Mouse (Mus musculus) retina, embryonic 14.5 days (tissue): ENCODE measurements at regions not wholly inside any gene's neighbourhood (a gene's known extent, or its start where the extent isn't known, plus 50 kb on each side); places are given as distances from the start of the nearest gene placed in this dataset.

ENCODE experiments used
- DNase-seq: peaks from one replicate; pipeline ENCODE4 v3.0.0-alpha.2; 2015; ENCODE audit warnings: low spot score

- DNase-seq, result no peak
These were observed 410.8 kb downstream of the Cd83 start for GRCm38 (mm10) chr13:44195365-44195764.

- DNase-seq, result no peak
These were observed 421.5 kb downstream of the Cd83 start for GRCm38 (mm10) chr13:44206042-44206441.

GRCm38 (mm10) chr13:44206448-44206847, 421.9 kb downstream of the Cd83 start:
- no peak for DNase-seq

DNA sequence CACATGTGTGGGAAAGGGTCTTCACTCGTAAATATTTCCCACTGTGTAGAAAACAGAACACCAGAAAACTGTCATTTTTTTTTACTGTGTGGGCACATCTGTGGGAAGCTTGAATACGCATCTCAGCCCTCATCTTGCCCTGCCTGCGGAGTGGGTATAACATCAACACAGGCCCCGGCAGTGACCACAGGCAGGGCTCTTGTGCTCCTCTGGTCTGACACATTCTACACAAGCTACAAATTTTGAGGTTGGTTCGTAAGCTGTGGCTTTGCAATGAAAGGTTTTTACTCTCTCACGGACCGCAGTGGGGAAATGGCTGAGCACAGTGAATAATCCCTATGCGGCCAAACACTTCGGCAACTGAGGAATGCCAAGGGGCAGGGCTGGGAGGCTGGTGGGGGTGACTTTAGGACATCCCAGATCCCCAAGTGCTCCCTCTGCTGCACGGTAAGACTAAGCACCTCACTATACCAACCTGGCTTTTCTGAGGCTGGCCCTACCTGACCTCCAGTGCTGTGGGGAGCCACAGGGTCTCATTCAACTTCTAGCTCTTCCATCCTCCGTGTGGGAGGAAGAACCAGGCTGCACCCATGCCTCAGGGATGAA, 422.9 kb downstream of the Cd83 start:
- DNase-seq, result no peak

DNA sequence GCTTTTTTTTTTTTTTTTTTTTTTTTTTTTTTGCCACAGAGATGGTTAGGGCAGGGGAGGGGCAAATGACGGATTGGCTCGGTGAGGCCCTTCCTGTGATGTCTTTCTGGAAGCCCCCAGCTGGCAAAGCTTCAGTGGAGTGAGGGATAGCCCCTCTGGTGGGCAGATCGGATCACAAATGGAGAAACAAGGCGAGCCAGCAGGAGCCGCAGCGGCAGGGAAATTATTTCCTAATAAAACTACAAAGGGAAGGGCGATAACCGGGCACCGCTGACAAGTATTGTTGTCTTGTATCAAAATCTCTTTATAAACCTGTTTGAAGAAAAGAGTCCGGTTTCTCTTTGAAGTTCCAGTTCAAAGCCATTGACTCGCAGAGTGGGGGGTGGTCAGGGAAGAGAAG, 424.5 kb downstream of the Cd83 start:
- no peak for DNase-seq

GRCm38 (mm10) chr13:44210123-44210522, 425.5 kb downstream of the Cd83 start:
- DNase-seq, result no peak

GRCm38 (mm10) chr13:44212356-44212755, 427.8 kb downstream of the Cd83 start:
- no peak for DNase-seq

DNA sequence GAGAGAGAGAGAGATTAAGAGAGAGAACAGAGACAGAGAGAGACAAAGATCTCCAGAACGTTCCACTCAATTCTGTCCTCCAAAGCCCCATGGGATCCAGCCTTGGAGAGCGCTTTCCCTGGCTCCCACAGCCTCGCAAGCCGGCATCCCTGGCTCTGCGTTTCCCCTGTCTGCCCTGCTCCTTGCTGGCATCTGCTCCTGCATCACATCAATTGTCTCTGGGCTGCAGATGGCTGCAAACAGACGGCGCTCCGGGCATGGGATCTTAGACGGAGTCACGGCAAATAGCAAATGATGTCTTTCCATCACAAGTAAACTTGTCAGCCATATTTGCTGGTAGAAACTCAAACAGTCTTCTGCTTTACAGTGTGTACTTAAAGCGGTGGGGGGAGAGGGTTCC, 428.4 kb downstream of the Cd83 start:
- peak; percentile 40 for DNase-seq

- DNase-seq, result peak; percentile 30
These were observed 433.7 kb downstream of the Cd83 start for GRCm38 (mm10) chr13:44218266-44218665.

DNA sequence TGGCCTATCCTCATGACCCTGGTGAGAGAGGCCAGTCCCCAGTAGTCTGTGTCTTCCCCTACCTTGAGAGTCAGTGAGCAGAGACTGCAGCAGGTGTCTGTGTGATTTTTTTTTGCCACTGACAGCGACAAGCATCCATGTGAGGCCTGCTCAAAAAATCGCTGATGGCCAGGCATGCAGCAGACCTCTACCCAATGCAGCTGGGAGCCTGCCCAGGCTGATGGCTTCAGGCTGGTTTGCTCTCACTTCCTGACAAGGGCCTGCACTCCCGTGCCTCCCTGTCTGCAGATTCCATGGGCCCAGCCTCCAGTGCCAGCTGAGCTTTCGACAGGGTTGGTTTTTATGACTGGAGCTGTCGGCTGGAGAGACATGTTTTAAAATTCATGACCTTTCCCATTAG, 437.1 kb downstream of the Cd83 start:
- DNase-seq, result no peak

GRCm38 (mm10) chr13:44222335-44222734, 437.8 kb downstream of the Cd83 start:
- no peak for DNase-seq

DNA sequence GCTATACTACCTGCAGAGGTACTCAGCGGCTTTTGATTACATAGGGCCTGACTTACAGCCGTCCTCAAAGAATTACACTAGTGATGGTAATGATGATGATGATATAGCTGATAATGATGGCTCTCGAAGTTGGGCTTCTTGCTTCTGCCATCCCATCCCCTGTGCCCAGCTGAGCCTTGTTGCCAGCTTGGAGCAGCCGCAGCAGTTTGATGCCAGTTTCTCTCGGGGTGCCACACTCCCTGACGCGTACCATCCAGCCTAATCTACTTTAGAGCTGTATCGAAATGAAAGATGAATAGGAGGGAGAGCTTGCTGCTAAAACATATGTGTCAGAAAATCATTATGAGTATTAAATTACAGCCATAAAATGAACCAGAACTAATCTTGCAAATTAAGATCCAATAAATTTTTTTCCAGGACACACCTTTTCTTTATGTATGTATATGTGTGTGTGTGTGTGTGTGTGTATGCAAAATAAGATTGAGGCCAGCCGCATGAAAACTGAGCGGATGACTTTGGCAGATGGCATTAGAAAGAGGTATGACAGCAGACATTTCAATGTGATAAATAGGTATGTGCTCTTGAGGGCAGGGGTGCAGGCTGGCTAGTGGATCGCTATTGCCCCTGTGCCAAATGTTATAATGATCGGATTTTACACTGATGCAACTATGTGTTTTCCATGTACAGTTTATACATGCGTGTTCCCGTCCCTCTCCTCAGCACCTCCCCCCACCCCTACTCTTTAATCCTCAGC, 443.3 kb downstream of the Cd83 start:
- no peak for DNase-seq

DNA sequence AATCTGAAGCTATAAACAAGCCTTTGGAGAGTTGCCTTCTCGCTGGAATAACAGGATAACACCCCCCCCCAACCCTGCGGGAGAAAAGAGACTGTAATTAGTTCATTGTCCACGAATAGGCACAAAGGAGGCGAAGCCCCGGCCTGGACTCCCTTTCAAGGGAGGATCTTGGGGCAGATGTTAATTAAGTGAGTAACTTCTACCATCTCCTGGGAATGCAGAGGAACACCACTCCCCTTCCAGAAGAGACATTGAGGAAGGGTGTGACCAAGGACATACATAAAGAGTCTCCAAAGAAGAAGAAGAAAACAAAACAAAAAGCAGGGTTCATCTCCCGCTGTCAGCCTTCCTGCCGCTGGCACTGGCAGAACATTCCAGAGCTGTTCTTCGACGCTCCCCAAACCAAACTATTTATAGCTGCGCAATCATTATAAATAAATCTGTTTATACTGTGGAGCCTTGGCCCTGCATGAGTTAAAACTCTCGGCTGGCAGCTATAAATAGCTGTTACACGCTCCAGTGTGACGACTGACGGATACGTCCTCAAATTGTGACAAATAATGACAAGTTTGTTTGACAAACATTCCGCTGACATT, 444.1 kb downstream of the Cd83 start:
- DNase-seq, result peak; percentile 61

- peak; percentile 69 for DNase-seq
These were observed 444.6 kb downstream of the Cd83 start for GRCm38 (mm10) chr13:44229136-44229611.

DNA sequence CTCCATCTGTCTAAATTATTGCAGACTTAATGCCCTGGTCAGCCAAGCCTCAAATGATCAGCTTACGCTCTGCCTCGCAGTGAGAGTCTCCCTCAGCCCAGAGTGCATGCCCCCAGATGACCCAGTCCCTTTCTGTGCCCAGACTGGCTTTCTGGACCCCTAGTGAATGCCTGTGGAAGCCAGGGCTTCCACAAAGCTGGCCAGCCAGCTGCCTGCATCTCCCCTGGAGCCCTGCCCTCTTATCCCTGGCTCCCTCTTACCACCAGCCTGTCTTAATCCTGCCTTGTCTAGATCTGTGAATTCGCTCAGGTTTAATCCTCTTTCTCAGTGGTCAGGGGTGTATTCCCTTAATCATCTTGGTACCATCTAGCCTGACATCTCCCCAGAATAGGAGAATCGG, 446.8 kb downstream of the Cd83 start:
- peak; percentile 78 for DNase-seq

DNA sequence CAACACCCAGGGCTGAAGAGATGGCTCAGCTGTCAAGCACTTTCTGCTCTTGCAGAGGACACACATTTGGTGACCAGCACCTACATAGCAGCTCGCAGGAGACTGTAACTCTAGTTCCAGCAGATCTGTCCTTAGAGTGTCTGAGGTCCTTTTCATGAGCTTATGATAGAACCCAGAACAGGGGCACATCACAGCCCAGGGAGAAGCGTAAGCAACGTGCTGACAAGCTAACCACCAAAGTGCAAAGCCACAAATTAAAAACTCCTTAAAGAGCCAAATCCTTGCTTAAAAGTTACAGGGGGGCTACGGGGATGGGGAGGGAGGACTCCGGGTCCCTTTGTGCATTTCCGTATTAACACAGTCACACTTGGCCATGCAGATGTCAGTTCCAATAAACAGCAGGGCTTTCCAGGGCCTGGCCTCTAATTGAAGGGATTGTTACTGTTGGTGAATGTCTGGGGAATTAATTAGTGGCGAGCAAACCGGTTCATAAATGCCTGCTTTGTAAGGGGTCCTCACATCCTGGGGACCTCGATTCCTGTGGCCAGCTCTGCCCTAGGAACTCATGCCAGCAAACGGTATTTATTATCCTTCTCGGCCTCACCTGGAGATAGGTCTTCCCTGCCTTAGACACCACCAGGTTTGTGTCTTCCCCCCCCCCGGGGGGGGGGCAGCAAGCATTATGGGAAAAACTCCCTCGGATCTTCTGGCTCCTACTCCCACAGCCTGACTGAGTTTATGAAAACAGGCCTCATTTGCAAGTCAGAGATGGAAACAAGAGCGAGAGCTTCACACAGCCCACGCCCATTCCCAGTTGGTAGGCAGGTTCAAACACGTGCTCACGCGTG, 447.5 kb downstream of the Cd83 start:
- peak; percentile 85 for DNase-seq

GRCm38 (mm10) chr13:44232716-44233051, 448.1 kb downstream of the Cd83 start:
- no peak for DNase-seq

GRCm38 (mm10) chr13:44234241-44234640, 449.7 kb downstream of the Cd83 start:
- no peak for DNase-seq

DNA sequence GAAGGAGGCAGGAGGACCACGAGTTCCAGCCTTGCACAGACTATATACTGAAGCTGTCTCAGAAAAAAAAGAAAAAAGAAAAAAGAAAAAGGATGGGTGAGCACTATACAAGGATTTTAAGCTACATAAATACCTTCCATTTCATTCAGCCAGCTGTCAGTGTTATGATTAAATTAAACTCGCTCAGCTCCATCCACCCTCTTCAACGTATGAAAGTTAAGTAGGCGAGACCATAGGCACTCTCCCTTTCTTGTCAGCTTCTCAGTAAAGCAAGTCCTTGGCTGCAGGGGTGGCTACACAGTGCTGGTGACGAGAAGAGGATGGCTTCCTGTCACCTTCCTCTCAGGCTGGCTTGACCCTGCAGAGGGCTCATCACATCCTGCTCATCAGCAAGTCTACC, 450.7 kb downstream of the Cd83 start:
- DNase-seq, result no peak

- DNase-seq, result no peak
These were observed 451.4 kb downstream of the Cd83 start for GRCm38 (mm10) chr13:44235941-44236340.

DNA sequence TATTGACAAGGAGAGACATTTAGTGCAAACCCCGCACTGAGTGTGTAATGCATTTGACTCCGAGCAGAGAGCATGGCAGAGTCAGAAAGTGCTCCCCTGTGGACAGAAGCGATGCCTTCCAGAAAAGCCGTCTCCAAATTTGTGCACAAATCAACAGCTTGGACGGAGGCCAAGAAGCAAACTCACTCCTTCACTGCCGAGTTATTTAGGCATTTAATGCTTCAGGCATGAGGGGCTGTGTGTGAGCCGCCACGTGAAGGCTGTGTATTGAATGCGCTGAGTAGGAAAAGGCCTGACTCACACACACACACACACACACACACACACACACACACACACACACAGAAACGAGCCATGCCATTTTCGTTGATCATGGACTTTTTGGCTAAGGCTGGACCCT, 453.7 kb downstream of the Cd83 start:
- DNase-seq, result no peak

DNA sequence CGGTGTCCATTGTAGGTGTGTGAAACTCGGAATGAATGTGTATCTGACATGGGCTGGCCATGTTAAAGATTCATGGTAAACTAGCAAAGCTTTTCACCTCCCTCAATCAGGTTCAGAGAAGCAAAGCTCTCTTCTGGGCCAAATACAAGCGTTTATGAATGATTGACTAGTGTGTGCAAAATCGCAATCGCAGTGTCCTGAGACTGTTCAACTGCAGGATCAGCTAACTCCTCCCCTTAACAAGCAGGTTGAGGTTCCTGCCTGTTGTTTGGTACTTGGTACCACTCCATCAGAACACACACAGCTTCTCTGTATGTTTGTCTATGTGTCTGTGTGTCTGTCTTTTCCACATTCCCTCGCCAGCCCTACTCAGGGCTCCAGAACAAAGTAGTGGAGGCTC, 458.6 kb downstream of the Cd83 start:
- DNase-seq, result no peak
